In genomic region chr2:157398539-157398938, GRCm38 (mm10) we compare ENCODE assay signal across 21 mouse cellular contexts. TPM values are rescaled to one million over a fixed set of nuclear protein-coding genes. Genes with fewer than 3 reads are reported as not detected.
DNase-seq lines count a peak whose midpoint lies in the region; ATAC-seq and TF ChIP-seq lines count a peak whose summit lies in the region.
"Had no signal": no experiment of that assay in that cellular context is flagged by ENCODE, and none has a peak within 500 bp of the region (broad histone marks: within the 10 kb centered on the region; RNA-seq: fewer than 3 reads in every experiment).

No protein-coding gene starts in this region.

- 0 out of 2 replicates have a peak, but pooled peaks cover 3% of the 10 kb centered on the region for H3K9me3 ChIP-seq in kidney, embryonic 14.5 days (ENCODE audit: control insufficient read depth, low read length)
- no peaks in the 10 kb centered on the region; the same call in 1 of the 2 replicates for H3K9me3 ChIP-seq in lung, embryonic 14.5 days (ENCODE audit: low read depth, low read length)
- no peaks in the 10 kb centered on the region for H3K9me3 ChIP-seq in ES-Bruce4 (replicated peaks; ENCODE audit: control insufficient read depth, insufficient read depth, low read length, poor library complexity, severe bottlenecking)
- H3K9me3 ChIP-seq: embryonic facial prominence, embryonic 15.5 days; liver, embryonic 13.5 days; neural tube, embryonic 13.5 days had no signal

- no peak for TF ChIP-seq POLR2A in kidney, adult 2 months (IDR thresholded peaks at IDR 0.05; ENCODE audit: low read depth, low read length)
- TF ChIP-seq POLR2A in ES-Bruce4 (IDR thresholded peaks at IDR 0.05; ENCODE audit: insufficient read depth, low read length) = no peak
- TF ChIP-seq POLR2A in bone marrow, adult 2 months (IDR thresholded peaks at IDR 0.05; ENCODE audit: borderline replicate concordance, control insufficient read depth, low read depth, low read length) = no peak

- H3K4me1 ChIP-seq in kidney, adult 2 months (ENCODE audit: control insufficient read depth, insufficient read depth, low read length) = no peaks in the 10 kb centered on the region
- H3K4me1 ChIP-seq in kidney, embryonic 14.5 days (ENCODE audit: control insufficient read depth, insufficient read depth, low read length) = no peaks in the 10 kb centered on the region
- H3K4me1 ChIP-seq in lung, embryonic 14.5 days (ENCODE audit: insufficient read depth) = peaks cover 13% of the 10 kb centered on the region
- peaks cover 7% of the 10 kb centered on the region for H3K4me1 ChIP-seq in ES-Bruce4 (ENCODE audit: control insufficient read depth, insufficient read depth, low read length)
- no peaks in the 10 kb centered on the region; the same call in 1 of the 2 replicates for H3K4me1 ChIP-seq in bone marrow, adult 2 months (ENCODE audit: control insufficient read depth, insufficient read depth, low read length)
- H3K4me1 ChIP-seq: embryonic facial prominence, embryonic 15.5 days had no signal

- no peak overlapping the region for H3K4me3 ChIP-seq in kidney, adult 2 months (ENCODE audit: insufficient read depth, low read depth, low read length)
- no peak overlapping the region for H3K4me3 ChIP-seq in kidney, embryonic 14.5 days (ENCODE audit: low read length)
- H3K4me3 ChIP-seq in lung, embryonic 14.5 days (ENCODE audit: low read depth, low read length) = no peak overlapping the region
- H3K4me3 ChIP-seq in ES-Bruce4 (ENCODE audit: low read depth, low read length) = no peak overlapping the region
- H3K4me3 ChIP-seq in bone marrow, adult 2 months (replicated peaks; ENCODE audit: control insufficient read depth, low read depth, low read length) = no peak overlapping the region
- H3K4me3 ChIP-seq: embryonic facial prominence, embryonic 15.5 days; forebrain, embryonic 10.5 days; liver, embryonic 13.5 days; megakaryocyte, embryonic 14.5 days; neural tube, embryonic 13.5 days had no signal

- H3K36me3 ChIP-seq in kidney, adult 2 months (ENCODE audit: control insufficient read depth, insufficient read depth, low read length) = no peaks in the 10 kb centered on the region
- peaks cover 14% of the 10 kb centered on the region; the same call in 1 of the 2 replicates for H3K36me3 ChIP-seq in kidney, embryonic 14.5 days (ENCODE audit: control insufficient read depth, insufficient read depth, low read length)
- H3K36me3 ChIP-seq in lung, embryonic 14.5 days (ENCODE audit: insufficient read depth) = peaks cover 35% of the 10 kb centered on the region
- no peaks in the 10 kb centered on the region for H3K36me3 ChIP-seq in ES-Bruce4 (ENCODE audit: control insufficient read depth, insufficient read depth, low read length, poor library complexity, severe bottlenecking)

- no peak for ATAC-seq in kidney, embryonic 14.5 days (ENCODE audit: low FRiP score, low TSS enrichment)
- no peak for ATAC-seq in lung, embryonic 14.5 days (ENCODE audit: insufficient read depth)

- no peak overlapping the region for H3K4me2 ChIP-seq in kidney, embryonic 14.5 days (replicated peaks; ENCODE audit: low read depth, low read length)
- no peak overlapping the region for H3K4me2 ChIP-seq in lung, embryonic 14.5 days
- H3K4me2 ChIP-seq: embryonic facial prominence, embryonic 15.5 days; liver, embryonic 13.5 days; neural tube, embryonic 13.5 days had no signal

- H3K27me3 ChIP-seq in kidney, adult 2 months (replicated peaks; ENCODE audit: control insufficient read depth, insufficient read depth, low read length) = no peaks in the 10 kb centered on the region
- no peaks in the 10 kb centered on the region for H3K27me3 ChIP-seq in kidney, embryonic 14.5 days (ENCODE audit: control insufficient read depth, insufficient read depth, low read length)
- H3K27me3 ChIP-seq in lung, embryonic 14.5 days (ENCODE audit: insufficient read depth, low read length) = no peaks in the 10 kb centered on the region
- H3K27me3 ChIP-seq in ES-Bruce4 (ENCODE audit: control insufficient read depth, insufficient read depth, low read length, poor library complexity, severe bottlenecking) = no peaks in the 10 kb centered on the region
- H3K27me3 ChIP-seq: embryonic facial prominence, embryonic 15.5 days; liver, embryonic 13.5 days; megakaryocyte, embryonic 14.5 days; neural tube, embryonic 13.5 days had no signal

- no peak for DNase-seq in kidney, adult 2 months
- no peak for DNase-seq in lung, embryonic 14.5 days
- no peak for DNase-seq in lung, postnatal 4 days
- no peak for DNase-seq in right cerebral cortex, postnatal 14 days
- no peak for DNase-seq in adipocyte (ENCODE audit: low spot score)
- DNase-seq: cerebellum, postnatal 14 days; embryo, embryonic 11 days; gastrocnemius, postnatal 10 days; heart, adult 18-20 months; kidney, postnatal 14 days; layer of hippocampus, adult 9-11 months; liver, embryonic 13.5 days had no signal

- peak; percentile 16; the same call in 1 of the 2 replicates for TF ChIP-seq CTCF in kidney, adult 2 months (conservative IDR thresholded peaks at IDR 0.05; ENCODE audit: insufficient read depth, insufficient read length, low read depth, low read length)
- peak; percentile 31 for TF ChIP-seq CTCF in lung, embryonic 14.5 days (IDR thresholded peaks at IDR 0.05; ENCODE audit: low read depth)
- peak; percentile 35 for TF ChIP-seq CTCF in ES-Bruce4 (IDR thresholded peaks at IDR 0.05; ENCODE audit: low read depth, low read length)
- TF ChIP-seq CTCF in bone marrow, adult 2 months (IDR thresholded peaks at IDR 0.05; ENCODE audit: control insufficient read depth, insufficient read depth, low read length) = 0 out of 2 replicates have a peak, but pooled peaks have one; percentile 2

- no peak for TF ChIP-seq EP300 in ES-Bruce4 (IDR thresholded peaks at IDR 0.05; ENCODE audit: insufficient read depth, low read depth, low read length)

- no peak overlapping the region for H3K9ac ChIP-seq in kidney, embryonic 14.5 days (ENCODE audit: low read depth, low read length)
- no peak overlapping the region for H3K9ac ChIP-seq in lung, embryonic 14.5 days
- H3K9ac ChIP-seq in ES-Bruce4 (ENCODE audit: low read depth, poor library complexity, severe bottlenecking) = no peak overlapping the region
- H3K9ac ChIP-seq: embryonic facial prominence, embryonic 15.5 days; liver, embryonic 13.5 days; neural tube, embryonic 13.5 days had no signal

- over 99% methylated on average over 4 of the region's 4 CpGs for WGBS in kidney, adult 2 months
- 97% methylated on average over 4 of the region's 4 CpGs for WGBS in kidney, embryonic 14.5 days
- 97% methylated on average over 4 of the region's 4 CpGs for WGBS in lung, embryonic 14.5 days
- 87% methylated on average over 4 of the region's 4 CpGs for WGBS in bone marrow, adult 2 months

- H3K27ac ChIP-seq in kidney, adult 2 months (ENCODE audit: insufficient read depth, low read depth, low read length) = no peak overlapping the region
- no peak overlapping the region for H3K27ac ChIP-seq in kidney, embryonic 14.5 days (ENCODE audit: low read depth, low read length)
- H3K27ac ChIP-seq in lung, embryonic 14.5 days (ENCODE audit: low read depth) = peak overlapping the region; percentile 93
- H3K27ac ChIP-seq in ES-Bruce4 (ENCODE audit: insufficient read depth, low read length) = no peak overlapping the region
- no peak overlapping the region for H3K27ac ChIP-seq in bone marrow, adult 2 months (ENCODE audit: control insufficient read depth, insufficient read depth, low read depth, low read length, poor library complexity)
- H3K27ac ChIP-seq: embryonic facial prominence, embryonic 15.5 days; forebrain, embryonic 10.5 days; liver, embryonic 13.5 days; neural tube, embryonic 13.5 days had no signal

RNA-seq across cellular contexts. Expression of gene Src, which starts 19.7 kb away (rescaled TPM):
- 31.8 and 33.9 TPM in 2 replicates for polyA plus RNA-seq in kidney, adult 2 months (2012; rRNA removed)
- 13.5 and 17.5 TPM in 2 replicates for polyA plus RNA-seq in kidney, embryonic 14.5 days (2014; fragmentation: Nextera tagmentation; extraction: Ambion mirVana)
- 16.4 and 18.9 TPM in 2 replicates for polyA plus RNA-seq in lung, embryonic 14.5 days (2014; fragmentation: Nextera tagmentation; extraction: Ambion mirVana)
- polyA plus RNA-seq in ES-Bruce4 (2011; ENCODE audit: insufficient read depth, insufficient read length, low read depth, missing spikeins) = 53.4 and 54.7 TPM in 2 replicates
- polyA plus RNA-seq in bone marrow, adult 2 months (2011; ENCODE audit: insufficient read depth, insufficient read length, low replicate concordance, missing spikeins) = 13.7 and 15.4 TPM in 2 replicates

RNA-seq across cellular contexts. Expression of gene Manbal, which starts 31.1 kb away (rescaled TPM):
- polyA plus RNA-seq in kidney, adult 2 months (2012; rRNA removed) = 70.0 and 75.9 TPM in 2 replicates
- polyA plus RNA-seq in kidney, embryonic 14.5 days (2014; fragmentation: Nextera tagmentation; extraction: Ambion mirVana) = 38.2 and 62.2 TPM in 2 replicates
- polyA plus RNA-seq in lung, embryonic 14.5 days (2014; fragmentation: Nextera tagmentation; extraction: Ambion mirVana) = 38.7 and 42.6 TPM in 2 replicates
- polyA plus RNA-seq in ES-Bruce4 (2011; ENCODE audit: insufficient read depth, insufficient read length, low read depth, missing spikeins) = 37.8 and 38.1 TPM in 2 replicates
- 13.3 and 33.1 TPM in 2 replicates for polyA plus RNA-seq in bone marrow, adult 2 months (2011; ENCODE audit: insufficient read depth, insufficient read length, low replicate concordance, missing spikeins)

RNA-seq across cellular contexts. Expression of gene Ghrh, which starts 51.2 kb away (rescaled TPM):
- polyA plus RNA-seq in kidney, adult 2 months (2012; rRNA removed) = not detected in 2 replicates
- polyA plus RNA-seq in kidney, embryonic 14.5 days (2014; fragmentation: Nextera tagmentation; extraction: Ambion mirVana) = not detected in 2 replicates
- polyA plus RNA-seq in lung, embryonic 14.5 days (2014; fragmentation: Nextera tagmentation; extraction: Ambion mirVana) = not detected in 2 replicates
- polyA plus RNA-seq in ES-Bruce4 (2011; ENCODE audit: insufficient read depth, insufficient read length, low read depth, missing spikeins) = not detected in 2 replicates
- polyA plus RNA-seq in bone marrow, adult 2 months (2011; ENCODE audit: insufficient read depth, insufficient read length, low replicate concordance, missing spikeins) = not detected in 2 replicates
- polyA plus RNA-seq: embryonic facial prominence, embryonic 15.5 days; forebrain, embryonic 10.5 days; heart, embryonic 16.5 days; liver, embryonic 13.5 days; spleen, adult 2 months had no signal
